Mouse (Mus musculus) embryo, embryonic 10 days (tissue): ENCODE results near the gene 4930564D02Rik.

Experiments used
- DNase-seq: peaks from one replicate; pipeline ENCODE4 v3.0.0-alpha.2; 2015; ENCODE audit warnings: low spot score

The 4930564D02Rik gene

GRCm38 (mm10) chr3:105058627-105059513, 7.8 kb upstream of the 4930564D02Rik start:
- peak; percentile 92 for DNase-seq

- no peak for DNase-seq
Measured at GRCm38 (mm10) chr3:105059911-105060310, 6.7 kb upstream of the 4930564D02Rik start.

DNA sequence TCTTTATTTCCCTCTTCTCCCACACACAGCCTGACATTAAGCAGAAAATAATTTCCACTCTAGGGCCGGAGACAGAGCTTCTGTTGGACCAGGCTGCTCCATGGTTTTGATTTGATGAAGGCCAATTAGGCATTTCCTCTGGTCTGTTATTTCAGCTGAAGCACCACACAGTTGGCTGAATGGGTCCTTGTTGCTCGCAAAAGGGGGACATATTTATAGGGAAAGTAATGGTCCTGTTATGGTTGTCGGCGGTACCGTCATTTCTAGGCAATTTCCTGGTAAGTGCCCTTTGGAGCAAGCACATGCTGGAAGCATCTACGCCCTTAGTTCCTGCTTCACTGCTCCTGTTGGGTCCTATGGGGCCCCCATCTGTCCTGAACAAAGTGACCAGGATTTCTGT, 5.7 kb upstream of the 4930564D02Rik start:
- DNase-seq: peak; percentile 32

GRCm38 (mm10) chr3:105061496-105061895, 5.1 kb upstream of the 4930564D02Rik start:
- no peak for DNase-seq

GRCm38 (mm10) chr3:105061991-105062390, 4.7 kb upstream of the 4930564D02Rik start:
- DNase-seq: no peak

DNA sequence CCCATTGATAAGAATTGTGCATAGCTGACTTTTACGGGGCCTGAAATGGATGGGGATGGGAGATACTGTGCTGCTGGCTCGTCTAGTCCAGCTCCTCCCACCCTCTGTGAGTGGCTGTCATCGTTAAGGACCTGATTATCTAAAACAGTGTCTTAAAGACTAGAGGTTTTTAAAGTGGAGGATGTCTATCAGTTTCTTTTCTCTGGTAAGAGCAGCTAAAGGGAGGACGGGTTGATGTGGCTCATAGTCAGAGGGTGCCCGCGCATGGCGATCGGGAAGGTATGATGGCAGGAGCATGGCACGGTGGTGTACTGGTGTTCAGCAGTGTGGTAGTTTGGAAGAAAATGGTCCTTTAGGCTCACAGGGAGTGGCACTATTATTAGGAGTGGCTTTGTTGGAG, 4.0 kb upstream of the 4930564D02Rik start:
- DNase-seq: no peak

GRCm38 (mm10) chr3:105070553-105070952, 3.9 kb downstream of the 4930564D02Rik start:
- no peak for DNase-seq

- no peak for DNase-seq
Measured at GRCm38 (mm10) chr3:105071251-105071650, 4.6 kb downstream of the 4930564D02Rik start.

DNA sequence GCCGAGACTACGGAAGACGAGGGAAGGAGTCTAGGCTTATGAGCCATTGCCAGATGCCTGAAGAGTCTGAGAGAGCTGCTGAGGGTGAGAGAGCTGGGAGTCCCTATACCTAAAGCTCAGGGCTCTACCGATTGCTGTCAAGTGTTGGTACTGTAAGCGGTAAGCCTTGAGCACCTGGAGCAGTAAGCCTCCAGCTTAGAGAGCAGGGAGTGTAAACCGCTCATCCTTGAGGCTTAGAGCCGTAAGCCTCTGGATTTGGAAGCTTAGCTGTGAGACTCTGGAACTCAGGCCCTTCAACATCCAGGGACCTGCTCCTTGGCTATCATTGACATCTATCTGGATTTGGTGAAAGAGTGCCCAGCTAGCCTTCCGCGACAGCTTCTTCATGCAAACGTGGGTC, 5.9 kb downstream of the 4930564D02Rik start:
- no peak for DNase-seq

DNA sequence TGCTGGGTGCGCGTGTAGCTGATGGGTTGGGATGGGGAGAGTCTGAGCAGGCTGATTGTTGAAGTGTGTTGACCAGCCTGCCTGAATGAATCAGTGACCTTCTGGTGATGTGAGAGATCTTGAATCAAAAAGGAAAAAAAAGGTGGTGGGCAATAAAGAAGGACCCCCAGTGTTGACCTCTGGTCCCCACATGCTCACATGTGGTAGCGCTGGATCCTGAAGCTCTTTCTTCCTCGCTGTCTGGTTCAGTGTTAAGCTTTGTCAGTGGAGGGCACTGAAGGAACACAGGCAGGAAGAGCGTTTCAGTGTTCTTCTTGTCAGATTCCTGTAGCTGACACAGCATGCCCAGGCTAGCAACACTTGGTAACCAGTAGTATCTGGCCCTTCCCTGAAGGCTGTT, 9.2 kb downstream of the 4930564D02Rik start:
- no peak for DNase-seq

DNA sequence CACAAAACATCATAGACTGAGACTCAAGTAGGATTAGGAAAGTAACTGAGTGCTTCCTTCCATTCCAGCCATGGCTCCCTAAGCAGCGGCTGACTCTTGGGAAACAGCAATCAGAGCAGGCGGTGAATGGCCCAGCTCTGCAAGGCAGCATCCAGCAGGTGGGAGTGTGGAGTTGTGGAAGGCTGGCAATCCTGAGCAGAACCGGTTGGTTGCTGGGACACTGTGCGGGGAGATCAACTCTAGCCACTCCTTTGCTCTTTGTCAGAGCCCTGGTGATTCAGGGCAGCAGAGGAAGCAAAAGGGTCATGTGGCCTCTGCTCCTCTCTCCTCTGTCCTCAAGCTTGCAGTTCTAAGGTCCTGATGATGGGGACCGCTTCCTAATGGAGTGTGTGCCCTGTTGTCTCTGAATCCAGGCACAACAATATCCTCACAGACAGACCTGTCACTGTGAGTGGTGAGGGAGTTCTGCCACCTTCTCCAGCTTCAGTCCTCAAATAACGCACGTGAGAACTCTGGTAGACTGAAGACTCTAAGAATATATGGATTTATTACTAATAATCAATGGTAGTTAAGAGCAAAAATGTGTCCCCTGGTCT, 11.7 kb downstream of the 4930564D02Rik start:
- DNase-seq: peak; percentile 92

DNA sequence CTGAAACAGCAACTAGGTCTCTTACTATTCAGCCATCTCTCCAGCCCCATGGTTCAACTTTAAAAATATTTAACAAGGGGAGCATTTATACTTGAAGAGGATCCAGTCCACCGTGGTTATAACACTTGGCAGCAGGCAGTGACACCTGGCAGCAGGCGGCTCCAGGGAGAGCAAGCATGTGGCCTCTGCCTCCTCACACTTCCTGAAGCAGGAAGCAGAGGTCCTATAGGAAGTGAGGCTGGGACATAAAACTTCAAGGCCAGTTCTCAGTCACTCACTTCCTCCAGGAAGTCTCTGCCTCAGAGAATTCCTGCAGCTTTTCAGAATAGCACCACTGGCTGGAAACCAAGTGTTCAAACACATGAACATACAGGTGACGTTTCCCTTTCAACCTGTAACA, 20.7 kb downstream of the 4930564D02Rik start:
- DNase-seq: no peak

DNA sequence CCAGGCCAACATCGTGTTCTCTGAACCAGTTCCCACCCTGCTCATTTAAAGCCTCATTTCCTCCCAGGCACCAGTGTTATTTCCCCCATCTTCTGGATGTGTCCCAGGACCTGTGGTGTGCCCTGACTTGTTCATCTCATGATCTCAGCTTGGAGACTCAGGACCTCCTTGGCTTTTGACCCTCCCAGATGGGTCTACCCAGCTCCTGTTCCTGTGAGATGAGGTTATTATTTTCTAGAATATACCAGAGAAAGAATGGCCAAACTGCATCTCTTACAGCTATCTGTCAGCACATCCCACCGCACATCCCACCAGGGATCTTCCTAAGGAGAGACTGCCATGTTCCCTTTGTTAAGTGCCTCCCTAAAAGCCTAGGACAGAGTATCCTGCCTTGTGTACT, 22.0 kb downstream of the 4930564D02Rik start:
- no peak for DNase-seq

- no peak for DNase-seq
Measured at GRCm38 (mm10) chr3:105090147-105090546, 23.5 kb downstream of the 4930564D02Rik start.

- DNase-seq: peak; percentile 58
Measured at GRCm38 (mm10) chr3:105090981-105091380, 24.3 kb downstream of the 4930564D02Rik start.

- DNase-seq: no peak
Measured at GRCm38 (mm10) chr3:105092721-105093505, 26.3 kb downstream of the 4930564D02Rik start.

DNA sequence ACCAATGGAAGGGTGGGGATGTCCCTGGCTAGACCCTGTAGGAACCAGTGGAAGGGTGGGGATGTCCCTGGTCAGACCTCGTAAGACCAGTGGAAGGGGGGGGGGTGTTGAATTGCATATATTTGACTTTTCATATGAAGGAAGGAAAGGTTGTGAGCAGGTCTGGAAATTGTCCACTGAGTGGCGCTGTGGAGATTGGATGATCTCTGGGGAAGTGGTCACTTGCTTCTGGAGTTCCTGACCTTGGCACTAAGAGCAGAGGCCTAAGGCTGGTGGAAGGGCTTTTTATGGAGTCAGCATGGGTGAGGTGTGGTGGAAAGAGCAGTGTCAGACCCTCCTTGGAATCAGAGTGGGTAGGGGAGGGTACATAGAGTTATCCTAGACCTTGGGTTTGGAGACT, 27.8 kb downstream of the 4930564D02Rik start:
- peak; percentile 29 for DNase-seq

DNA sequence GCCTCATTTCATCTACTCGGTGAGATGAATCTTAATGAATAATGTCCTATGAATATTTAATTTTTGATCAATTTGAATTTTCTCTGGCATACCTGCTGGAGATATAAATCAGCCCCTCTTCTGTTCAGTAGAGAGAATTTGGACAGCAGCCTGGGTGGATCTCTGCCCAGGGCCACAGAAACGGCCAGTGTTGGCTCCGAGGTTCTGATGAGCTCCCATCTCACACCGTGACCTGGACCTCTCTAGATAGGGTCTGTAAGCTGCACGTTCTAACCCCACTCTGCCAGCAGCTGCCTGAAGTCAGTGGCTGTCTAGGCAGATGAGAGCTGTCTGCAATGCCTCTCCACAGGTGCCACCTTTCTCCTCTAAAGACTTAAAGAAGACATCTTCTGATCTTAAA, 28.4 kb downstream of the 4930564D02Rik start:
- no peak for DNase-seq

DNA sequence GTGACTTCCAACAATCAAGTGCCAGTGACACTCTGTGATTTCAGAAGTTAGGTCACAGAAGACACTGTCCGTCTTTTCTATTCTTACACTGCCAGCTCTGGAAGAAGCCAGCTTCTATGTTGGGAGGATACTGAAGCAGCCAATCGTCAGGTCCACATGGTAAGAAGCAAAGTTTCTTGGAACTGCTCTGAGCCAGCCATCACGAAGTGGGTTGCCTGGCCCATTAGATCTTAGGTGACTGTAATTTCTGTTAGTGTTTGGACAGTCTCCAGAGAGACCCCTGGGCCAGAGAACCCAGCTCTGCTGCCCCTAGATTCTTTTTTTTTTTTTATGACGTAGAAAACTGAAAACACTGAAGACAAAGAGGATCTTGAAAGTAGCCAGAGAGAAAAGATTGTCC, 30.9 kb downstream of the 4930564D02Rik start:
- no peak for DNase-seq

DNA sequence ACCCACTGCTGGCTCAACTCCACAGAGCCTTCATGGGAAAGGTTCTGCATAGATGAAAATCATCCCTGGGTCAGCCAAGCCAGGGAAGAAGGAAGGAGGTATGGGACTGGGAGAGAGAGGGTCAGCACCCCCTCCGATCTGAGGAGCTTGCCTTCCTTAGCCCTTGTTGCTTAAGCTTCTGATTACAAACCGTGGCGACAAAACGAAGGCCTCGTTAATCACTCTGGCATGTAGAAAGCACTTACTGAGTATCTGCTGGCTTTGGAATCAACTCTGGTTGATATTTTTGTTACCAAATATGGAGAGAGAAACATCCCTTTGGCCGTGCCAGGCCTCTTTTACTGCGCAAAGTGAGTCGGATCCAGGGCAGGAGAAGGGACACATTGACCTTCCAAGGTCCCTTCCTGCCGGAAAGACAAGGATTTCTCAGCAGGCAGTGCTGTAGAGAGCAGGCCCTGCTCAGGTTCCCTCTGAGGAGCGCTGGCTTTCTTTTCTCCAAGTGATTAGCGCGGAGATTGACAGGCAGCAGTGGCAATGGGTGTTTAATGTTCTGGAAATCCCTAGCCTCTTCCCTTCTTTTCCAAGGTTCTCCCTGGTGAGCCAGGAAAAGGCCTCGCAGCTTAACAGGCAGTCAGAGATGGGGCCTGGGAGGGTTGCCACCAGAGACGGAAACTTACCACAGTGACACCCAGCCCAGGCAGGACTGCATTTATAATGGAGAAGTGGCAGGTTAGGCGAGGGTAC, 33.1 kb downstream of the 4930564D02Rik start:
- DNase-seq: peak; percentile 44

DNA sequence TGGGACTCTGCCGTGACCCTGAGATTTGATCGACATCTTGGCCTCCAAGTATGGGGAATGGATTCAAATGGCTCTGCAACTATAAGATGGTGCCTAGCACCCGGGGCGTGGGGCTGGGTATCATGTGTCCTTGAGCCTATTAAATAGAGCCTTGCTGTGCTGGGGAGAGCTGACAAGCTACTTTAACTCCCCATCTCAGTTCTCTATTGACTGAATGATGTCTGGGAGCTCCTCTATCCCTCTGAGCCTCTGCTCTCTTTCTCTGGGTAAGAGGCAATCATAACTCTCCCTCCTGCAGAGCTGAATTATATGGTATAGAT, 33.6 kb downstream of the 4930564D02Rik start:
- DNase-seq: no peak

GRCm38 (mm10) chr3:105105827-105106226, 39.2 kb downstream of the 4930564D02Rik start:
- no peak for DNase-seq
